Mouse (Mus musculus) lung, adult 2 months (tissue): ENCODE results near the gene Lysmd1.
"Not testable (repeated sequence)": the region's sequence is repeated elsewhere in the genome, so short reads cannot be mapped to it uniquely, and the experiment has no call there.

ENCODE experiments used
- CTCF ChIP-seq: fragments of 200-500 bp; IDR thresholded peaks from 2 replicates; pipeline ENCODE4 v1.5.1; 2011; ENCODE audit warnings: mild to moderate bottlenecking, low read length, control low read depth; ENCODE audit not compliant: insufficient read depth
- POLR2A ChIP-seq: fragments of 200-500 bp; IDR thresholded peaks from 2 replicates; pipeline ENCODE4 v1.6.1; 2011; ENCODE audit warnings: low read depth, mild to moderate bottlenecking, control low read depth, low read length, borderline replicate concordance; ENCODE audit errors: extremely low read depth

DNA sequence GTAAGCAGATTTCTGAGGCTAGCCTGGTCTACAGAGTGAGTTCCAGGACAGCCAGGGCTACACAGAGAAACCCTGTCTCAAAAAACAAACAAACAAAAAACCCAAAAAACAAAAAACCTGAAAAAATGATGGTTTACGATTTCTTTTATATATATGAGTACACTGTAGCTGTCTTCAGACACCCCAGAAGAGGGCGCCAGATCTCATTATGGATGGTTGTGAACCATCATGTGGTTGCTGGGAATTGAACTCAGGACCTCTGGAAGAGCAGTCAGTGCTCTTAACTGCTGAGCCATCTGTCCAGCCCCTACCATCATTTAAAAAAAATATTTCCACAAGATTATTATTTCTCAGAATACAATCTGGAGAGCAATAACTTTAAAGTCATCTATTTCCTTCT is 1.5 kb upstream of the Lysmd1 start:
- not testable (repeated sequence) for TF ChIP-seq POLR2A, CTCF
